Mouse (Mus musculus): ENCODE data around the gene Ilkap. TPM values are rescaled to one million over a fixed set of nuclear protein-coding genes. Genes with fewer than 3 reads are reported as not detected.
A peak's percentile ranks its signal among the peaks of the same experiment; 100 is the strongest.

Ilkap gene
- total and polyA plus RNA-seq, 2 experiments = 32.0 to 50.3 TPM

GRCm38 (mm10) chr1:91441855-91442254, 43.2 kb upstream of the Ilkap start:
- peaks cover 5% of the 10 kb centered on the region; the same call in 1 of the 2 replicates for H3K36me3 ChIP-seq (ENCODE audit: control insufficient read depth, insufficient read depth, low read length)

GRCm38 (mm10) chr1:91439776-91440175, 41.2 kb upstream of the Ilkap start:
- peak overlapping the region; percentile 91 for H3K27ac ChIP-seq (replicated peaks; ENCODE audit: insufficient read depth, low read depth, low read length)
- H3K4me3 ChIP-seq (ENCODE audit: insufficient read depth, low read depth, low read length) = no peak overlapping the region
- no peak for TF ChIP-seq CTCF (IDR thresholded peaks at IDR 0.05; ENCODE audit: low read depth, low read length)
- no peak for TF ChIP-seq POLR2A (IDR thresholded peaks at IDR 0.05; ENCODE audit: extremely low read depth, insufficient read depth, low read length)
- WGBS = 33% methylated on average over 8 of the region's 8 CpGs
- peaks cover 7% of the 10 kb centered on the region; the same call in 1 of the 2 replicates for H3K36me3 ChIP-seq (ENCODE audit: control insufficient read depth, insufficient read depth, low read length)
- H3K79me2 ChIP-seq (ENCODE audit: control insufficient read depth, insufficient read depth, low read length) = no peaks in the 10 kb centered on the region
- peak; percentile 98 for DNase-seq (ENCODE audit: extremely low read depth, low read depth, low spot score)
- no peaks in the 10 kb centered on the region for H3K27me3 ChIP-seq (ENCODE audit: control insufficient read depth, insufficient read depth, low read length)
- H3K9ac ChIP-seq (ENCODE audit: low read depth, low read length) = peak overlapping the region; percentile 22
- H3K4me1 ChIP-seq (ENCODE audit: control insufficient read depth, insufficient read depth, low read length) = peaks cover 64% of the 10 kb centered on the region

More at GRCm38 (mm10) chr1:91441855-91442254, 43.2 kb upstream of the Ilkap start:
- TF ChIP-seq CTCF (IDR thresholded peaks at IDR 0.05; ENCODE audit: low read depth, low read length) = no peak
- TF ChIP-seq POLR2A (IDR thresholded peaks at IDR 0.05; ENCODE audit: extremely low read depth, insufficient read depth, low read length) = no peak
- H3K27ac ChIP-seq (replicated peaks; ENCODE audit: insufficient read depth, low read depth, low read length) = peak overlapping the region; percentile 88
- DNase-seq (ENCODE audit: extremely low read depth, low read depth, low spot score) = peak; percentile 63
- H3K9ac ChIP-seq (ENCODE audit: low read depth, low read length) = peak overlapping the region; percentile 19
- no peak overlapping the region for H3K4me3 ChIP-seq (ENCODE audit: insufficient read depth, low read depth, low read length)
- peaks cover 68% of the 10 kb centered on the region for H3K4me1 ChIP-seq (ENCODE audit: control insufficient read depth, insufficient read depth, low read length)
- H3K79me2 ChIP-seq (ENCODE audit: control insufficient read depth, insufficient read depth, low read length) = no peaks in the 10 kb centered on the region
- no peaks in the 10 kb centered on the region for H3K27me3 ChIP-seq (ENCODE audit: control insufficient read depth, insufficient read depth, low read length)
- WGBS = 21% methylated on average over 3 of the region's 3 CpGs

GRCm38 (mm10) chr1:91437573-91437972, 39.0 kb upstream of the Ilkap start:
- Histone ChIP-seq H3K4me1 (ENCODE audit: control insufficient read depth, insufficient read depth, low read length) (peaks cover 48% of the 10 kb centered on the region), H3K36me3 (ENCODE audit: control insufficient read depth, insufficient read depth, low read length) (peaks cover 25% of the 10 kb centered on the region), H3K79me2 (ENCODE audit: control insufficient read depth, insufficient read depth, low read length) (no peaks in the 10 kb centered on the region), H3K27me3 (ENCODE audit: control insufficient read depth, insufficient read depth, low read length) (no peaks in the 10 kb centered on the region), H3K27ac (replicated peaks; ENCODE audit: insufficient read depth, low read depth, low read length) (peak overlapping the region; percentile 94), H3K4me3 (ENCODE audit: insufficient read depth, low read depth, low read length) (no peak overlapping the region), H3K9ac (ENCODE audit: low read depth, low read length) (no peak overlapping the region)
- TF ChIP-seq POLR2A (IDR thresholded peaks at IDR 0.05; ENCODE audit: extremely low read depth, insufficient read depth, low read length) = no peak
- no peak for TF ChIP-seq CTCF (IDR thresholded peaks at IDR 0.05; ENCODE audit: low read depth, low read length)
- no peak for DNase-seq (ENCODE audit: extremely low read depth, low read depth, low spot score)
- 49% methylated on average over 7 of the region's 7 CpGs for WGBS

GRCm38 (mm10) chr1:91437083-91437400, 38.4 kb upstream of the Ilkap start:
- Histone ChIP-seq H3K4me3 (ENCODE audit: insufficient read depth, low read depth, low read length) (no peak overlapping the region), H3K79me2 (ENCODE audit: control insufficient read depth, insufficient read depth, low read length) (no peaks in the 10 kb centered on the region), H3K27ac (replicated peaks; ENCODE audit: insufficient read depth, low read depth, low read length) (peak overlapping the region; percentile 94), H3K4me1 (ENCODE audit: control insufficient read depth, insufficient read depth, low read length) (peaks cover 46% of the 10 kb centered on the region), H3K9ac (ENCODE audit: low read depth, low read length) (0 out of 2 replicates have a peak overlapping the region, but pooled peaks have one; percentile 6), H3K36me3 (ENCODE audit: control insufficient read depth, insufficient read depth, low read length) (peaks cover 29% of the 10 kb centered on the region), H3K27me3 (ENCODE audit: control insufficient read depth, insufficient read depth, low read length) (no peaks in the 10 kb centered on the region)
- no peak for DNase-seq (ENCODE audit: extremely low read depth, low read depth, low spot score)
- WGBS = 91% methylated on average over 3 of the region's 3 CpGs
- TF ChIP-seq POLR2A (IDR thresholded peaks at IDR 0.05; ENCODE audit: extremely low read depth, insufficient read depth, low read length) (no peak), CTCF (IDR thresholded peaks at IDR 0.05; ENCODE audit: low read depth, low read length) (no peak)

- peak overlapping the region; percentile 43; the same call in 1 of the 2 replicates for H3K9ac ChIP-seq (ENCODE audit: low read depth, low read length)
- 15% methylated on average over 6 of the region's 6 CpGs for WGBS
- H3K4me1 ChIP-seq (ENCODE audit: control insufficient read depth, insufficient read depth, low read length) = peaks cover 41% of the 10 kb centered on the region
- no peak overlapping the region for H3K4me3 ChIP-seq (ENCODE audit: insufficient read depth, low read depth, low read length)
- TF ChIP-seq CTCF (IDR thresholded peaks at IDR 0.05; ENCODE audit: low read depth, low read length) (no peak), POLR2A (IDR thresholded peaks at IDR 0.05; ENCODE audit: extremely low read depth, insufficient read depth, low read length) (no peak)
- no peaks in the 10 kb centered on the region for H3K27me3 ChIP-seq (ENCODE audit: control insufficient read depth, insufficient read depth, low read length)
- H3K27ac ChIP-seq (replicated peaks; ENCODE audit: insufficient read depth, low read depth, low read length) = peak overlapping the region; percentile 94
- peaks cover 29% of the 10 kb centered on the region for H3K36me3 ChIP-seq (ENCODE audit: control insufficient read depth, insufficient read depth, low read length)
- no peaks in the 10 kb centered on the region for H3K79me2 ChIP-seq (ENCODE audit: control insufficient read depth, insufficient read depth, low read length)
- DNase-seq (ENCODE audit: extremely low read depth, low read depth, low spot score) = peak; percentile 93
Observed at GRCm38 (mm10) chr1:91436380-91437082, 37.9 kb upstream of the Ilkap start.

- Histone ChIP-seq H3K4me3 (ENCODE audit: insufficient read depth, low read depth, low read length) (no peak overlapping the region), H3K27ac (replicated peaks; ENCODE audit: insufficient read depth, low read depth, low read length) (peak overlapping the region; percentile 94), H3K27me3 (ENCODE audit: control insufficient read depth, insufficient read depth, low read length) (no peaks in the 10 kb centered on the region), H3K4me1 (ENCODE audit: control insufficient read depth, insufficient read depth, low read length) (peaks cover 35% of the 10 kb centered on the region), H3K36me3 (ENCODE audit: control insufficient read depth, insufficient read depth, low read length) (peaks cover 31% of the 10 kb centered on the region), H3K9ac (ENCODE audit: low read depth, low read length) (peak overlapping the region; percentile 43; the same call in 1 of the 2 replicates), H3K79me2 (ENCODE audit: control insufficient read depth, insufficient read depth, low read length) (no peaks in the 10 kb centered on the region)
- no peak for DNase-seq (ENCODE audit: extremely low read depth, low read depth, low spot score)
- WGBS = 89% methylated on average over 13 of the region's 13 CpGs
- TF ChIP-seq POLR2A (IDR thresholded peaks at IDR 0.05; ENCODE audit: extremely low read depth, insufficient read depth, low read length) = no peak
- TF ChIP-seq CTCF (IDR thresholded peaks at IDR 0.05; ENCODE audit: low read depth, low read length) = no peak
Observed at GRCm38 (mm10) chr1:91435606-91436130, 37.1 kb upstream of the Ilkap start.
